Mouse (Mus musculus) bone marrow, adult 2 months (tissue): ENCODE data around the gene 1700007K13Rik.

ENCODE experiments used
- CTCF ChIP-seq: fragments of 200-500 bp; IDR thresholded peaks from 2 replicates; pipeline ENCODE4 v1.5.1; 2011; ENCODE audit warnings: low read length, control low read depth; ENCODE audit not compliant: control insufficient read depth, insufficient read depth
- POLR2A ChIP-seq: fragments of 200-500 bp; IDR thresholded peaks from 2 replicates; pipeline ENCODE4 v1.6.1; 2011; ENCODE audit warnings: low read depth, mild to moderate bottlenecking, control low read depth, low read length, borderline replicate concordance; ENCODE audit not compliant: control insufficient read depth

GRCm38 (mm10) chr2:28470591-28470990, 4.5 kb upstream of the 1700007K13Rik start:
- TF ChIP-seq CTCF (no peak), POLR2A (no peak)
